Mouse (Mus musculus) erythroblast, embryonic 14.5 days (primary cell): Measurements from ENCODE around the gene Obox3. TPM values are rescaled to one million over a fixed set of nuclear protein-coding genes. Genes with fewer than 3 reads are reported as not detected.
"Not testable (repeated sequence)": the region's sequence is repeated elsewhere in the genome, so short reads cannot be mapped to it uniquely, and the experiment has no call there.

Experiments
- H3K27me3 ChIP-seq: 2 replicates; pipeline ENCODE4 v1.6.1; 2012; ENCODE audit warnings: inconsistent platforms; ENCODE audit not compliant: control insufficient read depth
- H3K36me3 ChIP-seq: 2 replicates; pipeline ENCODE4 v1.6.1; 2012; ENCODE audit warnings: mild to moderate bottlenecking, inconsistent platforms; ENCODE audit not compliant: control insufficient read depth
- H3K4me1 ChIP-seq: 2 replicates; pipeline ENCODE4 v1.6.1; 2012; ENCODE audit warnings: inconsistent platforms; ENCODE audit not compliant: control insufficient read depth
- H3K4me3 ChIP-seq: replicated peaks from 2 replicates; pipeline ENCODE3; 2012; ENCODE audit warnings: moderate library complexity, mild to moderate bottlenecking, inconsistent platforms
- H3K9me3 ChIP-seq: 2 replicates; pipeline ENCODE4 v1.6.1; 2012; ENCODE audit warnings: low read length, inconsistent platforms, mixed read lengths; ENCODE audit not compliant: control insufficient read depth
- polyA plus RNA-seq: library from polyadenylated mRNA; stranded (reverse); fragments of >175 nt; gene quantifications from 2 replicates; pipeline ENCODE4 v1.2.3, GENCODE M21; 2012

Gene Obox3
- not detected in 2 replicates for polyA plus RNA-seq

GRCm38 (mm10) chr7:15639802-15640201, at the start of gene Obox3:
TSS of gene Obox3 (minus strand) at chr7:15639902.
- not testable (repeated sequence) for H3K9me3 ChIP-seq, H3K4me3 ChIP-seq, H3K36me3 ChIP-seq, H3K27me3 ChIP-seq, H3K4me1 ChIP-seq

GRCm38 (mm10) chr7:15509411-15509810, 130.3 kb downstream of the Obox3 start:
- H3K4me1 ChIP-seq, H3K27me3 ChIP-seq, H3K9me3 ChIP-seq, H3K4me3 ChIP-seq, H3K36me3 ChIP-seq: not testable (repeated sequence)

Other genes with a start within 250 kb of the Obox3 start
- not detected in 2 replicates for gene Obox5, start 110.2 kb upstream of the Obox3 start, polyA plus RNA-seq
- gene Obox6, start 199.8 kb upstream of the Obox3 start, polyA plus RNA-seq = not detected in 2 replicates
- gene Crx, start 240.1 kb upstream of the Obox3 start, polyA plus RNA-seq = not detected in 2 replicates
- 0.03 TPM in 1 of 2 replicates, not detected in the other for gene Crxos, start 242.7 kb upstream of the Obox3 start, polyA plus RNA-seq